Mouse (Mus musculus) colon, adult 2 months (tissue): Measurements from ENCODE around the gene Olfr25. TPM values are rescaled to one million over a fixed set of nuclear protein-coding genes. Genes with fewer than 3 reads are reported as not detected.

Experiments
- polyA plus RNA-seq: library from polyadenylated mRNA; depleted of rRNA; stranded (reverse); fragments of >200 nt; gene quantifications from 2 replicates; pipeline ENCODE4 v1.2.3, GENCODE M21; 2012; rRNA removed

Olfr25 gene
- not detected in 2 replicates for polyA plus RNA-seq

DNA sequence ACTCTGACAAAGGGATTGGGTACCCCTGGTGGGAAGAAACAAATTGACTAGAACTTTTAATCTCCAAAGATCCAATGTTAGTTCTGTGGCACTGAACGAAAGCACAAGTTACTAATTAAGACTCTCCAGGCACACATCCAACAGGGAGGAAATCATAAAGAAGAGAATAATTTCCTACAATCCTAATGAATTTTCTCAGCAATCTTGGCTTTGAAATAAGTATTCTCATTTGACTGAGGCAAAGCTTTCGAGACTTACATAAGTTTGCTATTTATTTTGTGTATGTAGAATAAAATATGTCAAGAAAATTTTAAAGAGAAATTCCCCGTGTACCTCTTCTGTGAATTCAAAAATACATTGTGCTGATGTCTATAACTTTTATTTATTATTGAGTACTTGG is at the start of gene Olfr25:
Gene Olfr25 (plus strand): TSS at position 301 of the 400 bp plus-strand sequence.

DNA sequence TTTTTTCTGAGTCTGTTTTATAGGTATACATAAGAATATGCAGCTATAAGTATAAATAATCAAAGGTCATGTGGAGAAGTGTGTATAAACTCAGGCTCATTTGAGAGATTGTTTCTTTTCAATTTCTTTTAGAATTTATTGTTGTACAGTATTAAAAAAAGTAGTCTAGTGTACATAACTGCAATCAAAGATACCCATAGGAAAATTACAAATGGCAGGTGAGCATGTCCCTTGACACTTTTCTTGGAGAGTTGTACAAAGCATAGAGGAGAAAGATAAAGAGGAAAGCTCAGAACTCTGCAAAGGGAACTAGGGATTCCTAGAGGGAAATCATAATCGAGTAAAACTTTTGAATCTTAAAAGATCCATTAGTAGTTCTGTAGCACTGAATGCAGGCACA is 38.1 kb upstream of the Olfr25 start, which contains the start of gene Olfr896-ps1:
Gene Olfr896-ps1 (plus strand): TSS at position 301 of the 400 bp plus-strand sequence.

DNA sequence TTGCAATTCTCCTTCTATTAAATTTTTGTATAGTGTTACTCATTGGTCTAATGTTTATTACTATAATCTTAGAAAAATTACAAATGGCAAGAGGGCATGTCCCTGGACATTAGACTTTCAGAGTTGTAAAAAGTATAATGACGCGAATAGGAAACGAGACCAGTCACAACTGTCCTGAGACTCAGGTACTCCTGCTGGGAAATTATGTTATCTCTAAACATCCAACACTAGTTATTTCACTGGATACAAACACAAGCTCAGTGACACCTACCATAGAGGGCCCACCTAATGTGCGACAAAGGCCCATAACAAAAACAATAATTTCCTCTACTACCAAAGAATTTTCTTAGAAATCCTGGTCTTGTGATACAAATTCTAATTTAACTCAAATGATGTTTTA is 19.3 kb downstream of the Olfr25 start, which contains the start of gene Olfr898:
Gene Olfr898 (plus strand): TSS at position 301 of the 400 bp plus-strand sequence.

DNA sequence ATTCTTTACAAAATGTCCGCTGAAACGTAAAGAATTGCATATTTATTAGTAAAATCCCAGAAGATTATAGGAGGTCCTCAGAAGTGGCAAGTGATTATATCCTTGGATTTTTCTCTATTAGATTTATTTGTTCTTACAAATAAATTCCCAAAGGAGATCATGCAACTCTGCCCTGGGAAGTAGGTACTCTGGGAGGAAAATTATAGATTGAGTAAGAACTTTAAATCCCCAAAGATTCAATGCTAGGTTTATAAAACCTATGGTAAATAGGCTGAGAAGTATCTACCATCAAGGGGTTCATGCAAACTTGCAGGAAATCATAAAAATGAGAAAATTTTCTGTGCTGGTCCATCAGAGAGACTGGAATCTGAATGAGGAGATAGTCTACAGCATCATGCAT is 37.7 kb downstream of the Olfr25 start, which contains the start of gene Olfr250:
Gene Olfr250 (plus strand): TSS at position 301 of the 400 bp plus-strand sequence.

DNA sequence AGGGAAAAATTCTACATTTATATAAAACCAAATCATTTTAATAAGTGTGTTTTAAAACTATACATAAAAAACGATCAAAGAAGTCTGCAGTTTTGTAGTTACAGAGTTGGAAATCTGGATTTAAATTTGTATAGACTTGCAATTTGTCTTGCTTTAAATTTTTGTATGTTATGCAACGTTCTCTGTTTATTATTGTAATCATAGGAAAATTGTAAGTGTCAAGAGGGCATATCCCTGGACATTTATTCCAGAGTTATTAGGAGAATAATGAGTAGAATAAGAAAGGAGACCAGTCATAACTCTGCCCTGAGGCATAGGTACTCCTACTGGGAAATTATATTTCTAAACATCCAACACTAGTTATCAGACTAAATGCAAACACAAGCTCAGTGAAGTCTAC is 47.9 kb downstream of the Olfr25 start, which contains the start of gene Olfr251:
Gene Olfr251 (plus strand): TSS at position 301 of the 400 bp plus-strand sequence.

Other genes starting within 250 kb of the Olfr25 start
- not detected in 2 replicates for gene Olfr887, start 245.0 kb upstream of the Olfr25 start, polyA plus RNA-seq
- not detected in 2 replicates for gene Olfr888, start 220.9 kb upstream of the Olfr25 start, polyA plus RNA-seq
- not detected in 2 replicates for gene Olfr889, start 213.9 kb upstream of the Olfr25 start, polyA plus RNA-seq
- gene Olfr890, start 186.5 kb upstream of the Olfr25 start, polyA plus RNA-seq = not detected in 2 replicates
- not detected in 2 replicates for gene Olfr891, start 148.2 kb upstream of the Olfr25 start, polyA plus RNA-seq
- not detected in 2 replicates for gene Olfr893, start 120.7 kb upstream of the Olfr25 start, polyA plus RNA-seq
- gene Olfr894, start 111.0 kb upstream of the Olfr25 start, polyA plus RNA-seq = not detected in 2 replicates
- not detected in 2 replicates for gene Olfr143, start 76.3 kb upstream of the Olfr25 start, polyA plus RNA-seq
- not detected in 2 replicates for gene Olfr895, start 61.2 kb upstream of the Olfr25 start, polyA plus RNA-seq
- gene Olfr896-ps1, start 38.0 kb upstream of the Olfr25 start, polyA plus RNA-seq = not detected in 2 replicates
- not detected in 2 replicates for gene Olfr898, start 19.4 kb downstream of the Olfr25 start, polyA plus RNA-seq
- not detected in 2 replicates for gene Olfr250, start 37.8 kb downstream of the Olfr25 start, polyA plus RNA-seq
- gene Olfr251, start 48.0 kb downstream of the Olfr25 start, polyA plus RNA-seq = not detected in 2 replicates
- gene Olfr147, start 72.6 kb downstream of the Olfr25 start, polyA plus RNA-seq = not detected in 2 replicates
- not detected in 2 replicates for gene Olfr901, start 100.4 kb downstream of the Olfr25 start, polyA plus RNA-seq
- gene Olfr902, start 118.6 kb downstream of the Olfr25 start, polyA plus RNA-seq = not detected in 2 replicates
- not detected in 2 replicates for gene Olfr904, start 134.1 kb downstream of the Olfr25 start, polyA plus RNA-seq
- not detected in 2 replicates for gene Olfr905, start 142.0 kb downstream of the Olfr25 start, polyA plus RNA-seq
- not detected in 2 replicates for gene Olfr906, start 158.0 kb downstream of the Olfr25 start, polyA plus RNA-seq
- not detected in 2 replicates for gene Olfr907, start 166.7 kb downstream of the Olfr25 start, polyA plus RNA-seq
- gene Olfr911-ps1, start 192.5 kb downstream of the Olfr25 start, polyA plus RNA-seq = not detected in 2 replicates
- gene Olfr910, start 208.8 kb downstream of the Olfr25 start, polyA plus RNA-seq = not detected in 2 replicates